ENCODE assay signal across 13 mouse cellular contexts in genomic region chr5:139326111-139326696, GRCm38 (mm10). TPM values are rescaled to one million over a fixed set of nuclear protein-coding genes. Genes with fewer than 3 reads are reported as not detected.
A peak's percentile ranks its signal among the peaks of the same experiment; 100 is the strongest.
DNase-seq lines count a peak whose midpoint lies in the region; ATAC-seq lines count a peak whose summit lies in the region.
"Had no signal": no experiment of that assay in that cellular context is flagged by ENCODE, and none has a peak within 500 bp of the region (broad histone marks: within the 10 kb centered on the region; RNA-seq: fewer than 3 reads in every experiment).

No protein-coding gene starts in this region.

- H3K36me3 ChIP-seq in heart, embryonic 15.5 days: no peaks in the 10 kb centered on the region
- H3K36me3 ChIP-seq in midbrain, embryonic 16.5 days (ENCODE audit: control insufficient read depth, insufficient read depth, low read length): no peaks in the 10 kb centered on the region
- no peaks in the 10 kb centered on the region for H3K36me3 ChIP-seq in midbrain, embryonic 10.5 days
- H3K36me3 ChIP-seq in neural tube, embryonic 15.5 days: no peaks in the 10 kb centered on the region
- H3K36me3 ChIP-seq: G1E; heart, embryonic 10.5 days; lung, embryonic 15.5 days had no signal

- H3K9me3 ChIP-seq in heart, embryonic 15.5 days (replicated peaks): no peaks in the 10 kb centered on the region
- H3K9me3 ChIP-seq in midbrain, embryonic 16.5 days (replicated peaks; ENCODE audit: control insufficient read depth, low read length, poor library complexity, severe bottlenecking): no peaks in the 10 kb centered on the region
- H3K9me3 ChIP-seq in midbrain, embryonic 10.5 days (replicated peaks): no peaks in the 10 kb centered on the region
- no peaks in the 10 kb centered on the region for H3K9me3 ChIP-seq in neural tube, embryonic 15.5 days (replicated peaks)
- H3K9me3 ChIP-seq: G1E; heart, embryonic 10.5 days; lung, embryonic 15.5 days had no signal

- no peak overlapping the region for H3K4me3 ChIP-seq in heart, embryonic 15.5 days
- H3K4me3 ChIP-seq in midbrain, embryonic 16.5 days (ENCODE audit: low read depth, low read length): no peak overlapping the region
- no peak overlapping the region for H3K4me3 ChIP-seq in midbrain, embryonic 10.5 days
- H3K4me3 ChIP-seq in neural tube, embryonic 15.5 days (replicated peaks): no peak overlapping the region

- H3K27ac ChIP-seq in heart, embryonic 15.5 days: no peak overlapping the region
- H3K27ac ChIP-seq in midbrain, embryonic 16.5 days (ENCODE audit: low read length): peak overlapping the region; percentile 78; the same call in 1 of the 2 replicates
- no peak overlapping the region for H3K27ac ChIP-seq in midbrain, embryonic 10.5 days (replicated peaks)
- H3K27ac ChIP-seq in neural tube, embryonic 15.5 days (replicated peaks): no peak overlapping the region
- H3K27ac ChIP-seq: lung, embryonic 15.5 days had no signal

- 66% methylated on average over 13 of the region's 13 CpGs for WGBS in heart, embryonic 15.5 days
- WGBS in midbrain, embryonic 16.5 days: 60% methylated on average over 13 of the region's 13 CpGs
- WGBS in midbrain, embryonic 10.5 days: 65% methylated on average over 13 of the region's 13 CpGs
- WGBS in neural tube, embryonic 15.5 days: 60% methylated on average over 13 of the region's 13 CpGs

- intact Hi-C loops in heart, postnatal 10 days (cut with DNase I): loop anchor here (1.0 kb wide), 1 partner anchor 44 kb away; no protein-coding TSS in a partner anchor

- peaks cover 49% of the 10 kb centered on the region for H3K27me3 ChIP-seq in heart, embryonic 15.5 days
- H3K27me3 ChIP-seq in midbrain, embryonic 16.5 days (ENCODE audit: control insufficient read depth, insufficient read depth, low read depth, low read length): peaks cover 8% of the 10 kb centered on the region; the same call in 1 of the 2 replicates
- H3K27me3 ChIP-seq in midbrain, embryonic 10.5 days (ENCODE audit: low read depth, poor library complexity, severe bottlenecking): peaks cover 56% of the 10 kb centered on the region
- H3K27me3 ChIP-seq in neural tube, embryonic 15.5 days (replicated peaks): peaks cover 29% of the 10 kb centered on the region

- no peak for DNase-seq in heart, postnatal 10 days
- DNase-seq in midbrain, embryonic 10.5 days (ENCODE audit: low spot score): no peak
- peak; percentile 47 to 62 for DNase-seq in cerebellum, postnatal 14 days
- DNase-seq in embryo, embryonic 10.5 days (ENCODE audit: low spot score): no peak
- no peak for DNase-seq in heart, adult 8-10 months (ENCODE audit: low spot score)
- DNase-seq: kidney, adult 8-10 months had no signal

- peaks cover 23% of the 10 kb centered on the region for H3K4me1 ChIP-seq in heart, embryonic 15.5 days (replicated peaks)
- peaks cover 15% of the 10 kb centered on the region for H3K4me1 ChIP-seq in midbrain, embryonic 16.5 days (ENCODE audit: control insufficient read depth, insufficient read depth, low read length)
- H3K4me1 ChIP-seq in midbrain, embryonic 10.5 days: peaks cover 15% of the 10 kb centered on the region
- H3K4me1 ChIP-seq in neural tube, embryonic 15.5 days: peaks cover 34% of the 10 kb centered on the region

- H3K4me2 ChIP-seq in heart, embryonic 15.5 days: 0 out of 2 replicates have a peak overlapping the region, but pooled peaks have one; percentile 99
- peak overlapping the region; percentile 69 for H3K4me2 ChIP-seq in midbrain, embryonic 16.5 days (ENCODE audit: low read length)
- H3K4me2 ChIP-seq in neural tube, embryonic 15.5 days: peak overlapping the region; percentile 84

- no peak for ATAC-seq in heart, embryonic 15.5 days (replicated peaks; ENCODE audit: insufficient number of reproducible peaks, insufficient read depth, low FRiP score, low read depth)
- no peak for ATAC-seq in midbrain, embryonic 16.5 days
- no peak for ATAC-seq in neural tube, embryonic 15.5 days (ENCODE audit: low FRiP score)

- H3K9ac ChIP-seq in heart, embryonic 15.5 days: no peak overlapping the region
- no peak overlapping the region for H3K9ac ChIP-seq in midbrain, embryonic 16.5 days (ENCODE audit: low read depth, low read length)
- H3K9ac ChIP-seq in neural tube, embryonic 15.5 days (replicated peaks): no peak overlapping the region
- H3K9ac ChIP-seq: lung, embryonic 15.5 days had no signal

RNA-seq across cellular contexts. Expression of gene Adap1, which starts 0.8 kb away (rescaled TPM):
- 1.9 and 3.1 TPM in 2 replicates for polyA plus RNA-seq in heart, embryonic 15.5 days (2015; fragmentation: Nextera tagmentation; extraction: Ambion mirVana)
- 1 to 10 TPM; 1.6 to 1.8 TPM for total RNA-seq in heart, postnatal 10 days (2021)
- polyA plus RNA-seq in midbrain, embryonic 16.5 days (2015; fragmentation: Nextera tagmentation; extraction: Ambion mirVana): 66.9 and 68.5 TPM in 2 replicates
- polyA plus RNA-seq in midbrain, embryonic 10.5 days (2016; fragmentation: Nextera tagmentation; extraction: Ambion mirVana): 0.37 and 0.53 TPM in 2 replicates
- 86.2 and 132 TPM in 2 replicates for polyA plus RNA-seq in neural tube, embryonic 15.5 days (2015; fragmentation: Nextera tagmentation; extraction: Ambion mirVana)
- 1 to 10 TPM; 2.1 to 4.2 (median 2.9) TPM for total RNA-seq in heart, adult 8-10 months (2022)

RNA-seq across cellular contexts. Expression of gene Cox19, which starts 25.0 kb away (rescaled TPM):
- 69.7 and 77.3 TPM in 2 replicates for polyA plus RNA-seq in heart, embryonic 15.5 days (2015; fragmentation: Nextera tagmentation; extraction: Ambion mirVana)
- total RNA-seq in heart, postnatal 10 days (2021): 10 to 100 TPM; 88.8 to 96.4 TPM
- polyA plus RNA-seq in midbrain, embryonic 16.5 days (2015; fragmentation: Nextera tagmentation; extraction: Ambion mirVana): 102 and 105 TPM in 2 replicates
- 123 and 134 TPM in 2 replicates for polyA plus RNA-seq in midbrain, embryonic 10.5 days (2016; fragmentation: Nextera tagmentation; extraction: Ambion mirVana)
- 105 and 107 TPM in 2 replicates for polyA plus RNA-seq in neural tube, embryonic 15.5 days (2015; fragmentation: Nextera tagmentation; extraction: Ambion mirVana)
- total RNA-seq in heart, adult 8-10 months (2022): 100 to 1,000 TPM in 3 of 4 experiments, 10 to 100 TPM in 1; 96.9 to 114 (median 106) TPM

RNA-seq across cellular contexts. Expression of gene Cyp2w1, which starts 26.2 kb away (rescaled TPM):
- 0.47 TPM in 1 of 2 replicates, not detected in the other for polyA plus RNA-seq in heart, embryonic 15.5 days (2015; fragmentation: Nextera tagmentation; extraction: Ambion mirVana)
- not detected for total RNA-seq in heart, postnatal 10 days (2021)
- polyA plus RNA-seq in midbrain, embryonic 16.5 days (2015; fragmentation: Nextera tagmentation; extraction: Ambion mirVana): not detected in 2 replicates
- polyA plus RNA-seq in midbrain, embryonic 10.5 days (2016; fragmentation: Nextera tagmentation; extraction: Ambion mirVana): not detected in 2 replicates
- polyA plus RNA-seq in neural tube, embryonic 15.5 days (2015; fragmentation: Nextera tagmentation; extraction: Ambion mirVana): 2.1 TPM in 1 of 2 replicates, not detected in the other
- total RNA-seq in heart, adult 8-10 months (2022): not detected
- total RNA-seq: G1E; layer of hippocampus, postnatal 25 days had no signal
- polyA plus RNA-seq: G1E; heart, embryonic 10.5 days; lung, embryonic 15.5 days had no signal

RNA-seq across cellular contexts. Expression of gene Gpr146, which starts 51.3 kb away (rescaled TPM):
- polyA plus RNA-seq in heart, embryonic 15.5 days (2015; fragmentation: Nextera tagmentation; extraction: Ambion mirVana): 14.0 and 14.7 TPM in 2 replicates
- total RNA-seq in heart, postnatal 10 days (2021): 10 to 100 TPM; 33.7 to 37.2 TPM
- polyA plus RNA-seq in midbrain, embryonic 16.5 days (2015; fragmentation: Nextera tagmentation; extraction: Ambion mirVana): 2.5 and 2.9 TPM in 2 replicates
- polyA plus RNA-seq in midbrain, embryonic 10.5 days (2016; fragmentation: Nextera tagmentation; extraction: Ambion mirVana): 1.7 and 2.0 TPM in 2 replicates
- 2.6 and 3.0 TPM in 2 replicates for polyA plus RNA-seq in neural tube, embryonic 15.5 days (2015; fragmentation: Nextera tagmentation; extraction: Ambion mirVana)
- 10 to 100 TPM; 43.1 to 55.6 (median 47.0) TPM for total RNA-seq in heart, adult 8-10 months (2022)

Comparison
In these comparisons a context has a peak if more than half of its experiments do, and no peak if none do; other contexts are left out.
1. RNA of gene Adap1, which starts 0.8 kb away (polyA plus RNA-seq): 86.2 to 132 TPM in neural tube, embryonic 15.5 days and 66.9 to 68.5 TPM in midbrain, embryonic 16.5 days; 1.9 to 3.1 TPM in heart, embryonic 15.5 days and 0.37 to 0.53 TPM in midbrain, embryonic 10.5 days; every median in the first group is over 10 times any median in the second.
2. DNase-seq: peak in cerebellum, postnatal 14 days (2 of 2); none in heart, postnatal 10 days (0 of 2), midbrain, embryonic 10.5 days (single experiment), embryo, embryonic 10.5 days (single experiment) and heart, adult 8-10 months (single experiment).
3. Peak in every context shown above with its lines, with median percentiles within 50 percentile points of each other: H3K4me2 ChIP-seq.